ENCODE assay signal across 9 mouse cellular contexts in genomic region chr17:56558448-56558847, GRCm38 (mm10). TPM values are rescaled to one million over a fixed set of nuclear protein-coding genes. Genes with fewer than 3 reads are reported as not detected.
DNase-seq lines count a peak whose midpoint lies in the region; ATAC-seq and TF ChIP-seq lines count a peak whose summit lies in the region.
"Had no signal": no experiment of that assay in that cellular context is flagged by ENCODE, and none has a peak within 500 bp of the region (broad histone marks: within the 10 kb centered on the region; RNA-seq: fewer than 3 reads in every experiment).

No protein-coding gene starts in this region.

- WGBS in embryonic facial prominence, embryonic 15.5 days = 26% methylated on average over 3 of the region's 3 CpGs
- 19% methylated on average over 3 of the region's 3 CpGs for WGBS in heart, postnatal 0 days
- WGBS in lung, embryonic 15.5 days = 19% methylated on average over 3 of the region's 3 CpGs

- TF ChIP-seq POLR2A in bone marrow macrophage, adult 2 months (IDR thresholded peaks at IDR 0.05; ENCODE audit: borderline replicate concordance, low read depth, low read length) = no peak

- H3K4me1 ChIP-seq in bone marrow macrophage, adult 2 months (ENCODE audit: control insufficient read depth, insufficient read depth, low read length) = no peaks in the 10 kb centered on the region
- H3K4me1 ChIP-seq in embryonic facial prominence, embryonic 15.5 days = no peaks in the 10 kb centered on the region
- H3K4me1 ChIP-seq in heart, postnatal 0 days (ENCODE audit: control insufficient read depth, insufficient read depth) = no peaks in the 10 kb centered on the region
- peaks cover 6% of the 10 kb centered on the region; the same call in 1 of the 2 replicates for H3K4me1 ChIP-seq in lung, embryonic 15.5 days

- no peaks in the 10 kb centered on the region for H3K9me3 ChIP-seq in embryonic facial prominence, embryonic 15.5 days (replicated peaks)
- H3K9me3 ChIP-seq in heart, postnatal 0 days (replicated peaks; ENCODE audit: control insufficient read depth, low read length) = no peaks in the 10 kb centered on the region
- H3K9me3 ChIP-seq in lung, embryonic 15.5 days = no peaks in the 10 kb centered on the region

- no peaks in the 10 kb centered on the region for H3K27me3 ChIP-seq in embryonic facial prominence, embryonic 15.5 days
- H3K27me3 ChIP-seq in heart, postnatal 0 days (ENCODE audit: control insufficient read depth, insufficient read depth, low read length) = no peaks in the 10 kb centered on the region
- H3K27me3 ChIP-seq in lung, embryonic 15.5 days = no peaks in the 10 kb centered on the region

- ATAC-seq in embryonic facial prominence, embryonic 15.5 days (ENCODE audit: insufficient number of reproducible peaks, low FRiP score, low TSS enrichment, low read depth) = peak; percentile 56; the same call in 1 of the 2 replicates
- peak; percentile 58; the same call in 1 of the 2 replicates for ATAC-seq in heart, postnatal 0 days (ENCODE audit: insufficient read depth, low read depth)
- peak; percentile 21 for ATAC-seq in lung, embryonic 15.5 days (ENCODE audit: borderline replicate concordance, extremely low read depth, low FRiP score, low TSS enrichment)

- peak; percentile 86 for TF ChIP-seq CTCF in bone marrow macrophage, adult 2 months (IDR thresholded peaks at IDR 0.05; ENCODE audit: low read depth, low read length)
- TF ChIP-seq CTCF in heart, postnatal 0 days (IDR thresholded peaks at IDR 0.05; ENCODE audit: low read depth) = peak; percentile 74

- no peak for TF ChIP-seq EP300 in heart, postnatal 0 days (IDR thresholded peaks at IDR 0.05; ENCODE audit: low read depth)

- H3K9ac ChIP-seq in embryonic facial prominence, embryonic 15.5 days = no peak overlapping the region
- H3K9ac ChIP-seq in heart, postnatal 0 days (replicated peaks; ENCODE audit: low read depth, low read length) = no peak overlapping the region
- H3K9ac ChIP-seq in lung, embryonic 15.5 days = no peak overlapping the region

- H3K4me3 ChIP-seq in bone marrow macrophage, adult 2 months (ENCODE audit: insufficient read depth, low read length) = no peak overlapping the region
- no peak overlapping the region for H3K4me3 ChIP-seq in embryonic facial prominence, embryonic 15.5 days (replicated peaks)
- H3K4me3 ChIP-seq in heart, postnatal 0 days (ENCODE audit: low read depth, low read length) = no peak overlapping the region
- H3K4me3 ChIP-seq in lung, embryonic 15.5 days = no peak overlapping the region

- H3K27ac ChIP-seq in bone marrow macrophage, adult 2 months (ENCODE audit: insufficient read depth, low read depth, low read length) = no peak overlapping the region
- H3K27ac ChIP-seq in embryonic facial prominence, embryonic 15.5 days (replicated peaks) = no peak overlapping the region
- H3K27ac ChIP-seq in heart, postnatal 0 days (ENCODE audit: low read depth) = no peak overlapping the region
- H3K27ac ChIP-seq in lung, embryonic 15.5 days = no peak overlapping the region

- peak; percentile 63 for DNase-seq in ES-CJ7 (ENCODE audit: low read depth, low spot score)
- DNase-seq in heart, postnatal 0 days (ENCODE audit: low spot score) = peak; percentile 42
- DNase-seq in kidney, postnatal 36 days = peak; percentile 37 to 81
- peak; percentile 91 for DNase-seq in retina, embryonic 14.5 days (ENCODE audit: low spot score)
- peak; percentile 63 to 67 for DNase-seq in thymus, postnatal 36 days

- peaks cover 28% of the 10 kb centered on the region for H3K36me3 ChIP-seq in embryonic facial prominence, embryonic 15.5 days
- H3K36me3 ChIP-seq in heart, postnatal 0 days (replicated peaks; ENCODE audit: control insufficient read depth, insufficient read depth, low read length) = peaks cover 26% of the 10 kb centered on the region
- peaks cover 28% of the 10 kb centered on the region for H3K36me3 ChIP-seq in lung, embryonic 15.5 days

- no peak overlapping the region for H3K4me2 ChIP-seq in embryonic facial prominence, embryonic 15.5 days (replicated peaks)
- no peak overlapping the region for H3K4me2 ChIP-seq in heart, postnatal 0 days (ENCODE audit: low read depth, low read length)
- H3K4me2 ChIP-seq in lung, embryonic 15.5 days = no peak overlapping the region

RNA-seq across cellular contexts. Expression of gene Gm20219, which starts 4.3 kb away (rescaled TPM):
- polyA plus RNA-seq in bone marrow macrophage, adult 2 months (2012; ENCODE audit: insufficient read depth, insufficient read length, missing spikeins) = 1.6 and 2.1 TPM in 2 replicates
- 13.1 and 16.5 TPM in 2 replicates for polyA plus RNA-seq in embryonic facial prominence, embryonic 15.5 days (2015; fragmentation: Nextera tagmentation; extraction: Ambion mirVana)
- not detected in 2 replicates for total RNA-seq in heart, postnatal 0 days (2014; rRNA removed; ENCODE audit: low replicate concordance)
- 0.08 and 0.30 TPM in 2 replicates for polyA plus RNA-seq in heart, postnatal 0 days (2015; fragmentation: Nextera tagmentation; extraction: Ambion mirVana)
- polyA plus RNA-seq in lung, embryonic 15.5 days (2015; fragmentation: Nextera tagmentation; extraction: Ambion mirVana) = 2.4 and 4.5 TPM in 2 replicates

RNA-seq across cellular contexts. Expression of gene Safb2, which starts 25.9 kb away (rescaled TPM):
- 164 and 176 TPM in 2 replicates for polyA plus RNA-seq in bone marrow macrophage, adult 2 months (2012; ENCODE audit: insufficient read depth, insufficient read length, missing spikeins)
- polyA plus RNA-seq in embryonic facial prominence, embryonic 15.5 days (2015; fragmentation: Nextera tagmentation; extraction: Ambion mirVana) = 87.5 and 98.4 TPM in 2 replicates
- 16.4 and 63.4 TPM in 2 replicates for total RNA-seq in heart, postnatal 0 days (2014; rRNA removed; ENCODE audit: low replicate concordance)
- polyA plus RNA-seq in heart, postnatal 0 days (2015; fragmentation: Nextera tagmentation; extraction: Ambion mirVana) = 22.9 and 24.9 TPM in 2 replicates
- polyA plus RNA-seq in lung, embryonic 15.5 days (2015; fragmentation: Nextera tagmentation; extraction: Ambion mirVana) = 76.0 and 90.1 TPM in 2 replicates

RNA-seq across cellular contexts. Expression of gene Safb, which starts 26.2 kb away (rescaled TPM):
- 73.7 and 75.6 TPM in 2 replicates for polyA plus RNA-seq in bone marrow macrophage, adult 2 months (2012; ENCODE audit: insufficient read depth, insufficient read length, missing spikeins)
- polyA plus RNA-seq in embryonic facial prominence, embryonic 15.5 days (2015; fragmentation: Nextera tagmentation; extraction: Ambion mirVana) = 101 and 109 TPM in 2 replicates
- 15.4 and 39.8 TPM in 2 replicates for total RNA-seq in heart, postnatal 0 days (2014; rRNA removed; ENCODE audit: low replicate concordance)
- 52.9 and 55.5 TPM in 2 replicates for polyA plus RNA-seq in heart, postnatal 0 days (2015; fragmentation: Nextera tagmentation; extraction: Ambion mirVana)
- polyA plus RNA-seq in lung, embryonic 15.5 days (2015; fragmentation: Nextera tagmentation; extraction: Ambion mirVana) = 92.7 and 96.6 TPM in 2 replicates

RNA-seq across cellular contexts. Expression of gene Znrf4, which starts 46.2 kb away (rescaled TPM):
- not detected in 2 replicates for polyA plus RNA-seq in bone marrow macrophage, adult 2 months (2012; ENCODE audit: insufficient read depth, insufficient read length, missing spikeins)
- polyA plus RNA-seq in embryonic facial prominence, embryonic 15.5 days (2015; fragmentation: Nextera tagmentation; extraction: Ambion mirVana) = not detected in 2 replicates
- not detected in 2 replicates for total RNA-seq in heart, postnatal 0 days (2014; rRNA removed; ENCODE audit: low replicate concordance)
- not detected in 2 replicates for polyA plus RNA-seq in heart, postnatal 0 days (2015; fragmentation: Nextera tagmentation; extraction: Ambion mirVana)
- polyA plus RNA-seq in lung, embryonic 15.5 days (2015; fragmentation: Nextera tagmentation; extraction: Ambion mirVana) = not detected in 2 replicates
- total RNA-seq: hematopoietic stem cell, adult 5-6 weeks had no signal

RNA-seq across cellular contexts. Expression of gene 2410015M20Rik, which starts 51.1 kb away (rescaled TPM):
- polyA plus RNA-seq in bone marrow macrophage, adult 2 months (2012; ENCODE audit: insufficient read depth, insufficient read length, missing spikeins) = 80.8 and 87.4 TPM in 2 replicates
- polyA plus RNA-seq in embryonic facial prominence, embryonic 15.5 days (2015; fragmentation: Nextera tagmentation; extraction: Ambion mirVana) = 262 and 270 TPM in 2 replicates
- total RNA-seq in heart, postnatal 0 days (2014; rRNA removed; ENCODE audit: low replicate concordance) = 199 and 207 TPM in 2 replicates
- 527 and 554 TPM in 2 replicates for polyA plus RNA-seq in heart, postnatal 0 days (2015; fragmentation: Nextera tagmentation; extraction: Ambion mirVana)
- 206 and 215 TPM in 2 replicates for polyA plus RNA-seq in lung, embryonic 15.5 days (2015; fragmentation: Nextera tagmentation; extraction: Ambion mirVana)
